Mouse (Mus musculus) hindbrain, postnatal 0 days (tissue): ENCODE results near the gene Rpl13a. TPM values are rescaled to one million over a fixed set of nuclear protein-coding genes. Genes with fewer than 3 reads are reported as not detected.
"Not testable (repeated sequence)": the region's sequence is repeated elsewhere in the genome, so short reads cannot be mapped to it uniquely, and the experiment has no call there.

Experiments
- ATAC-seq: fragments of 200-750 bp; cut with Nextera tagmentation; 2 replicates; pipeline ENCODE4 v1.8.0; 2017; ENCODE audit warnings: mild to moderate bottlenecking, moderate TSS enrichment, moderate library complexity
- DNase-seq: peaks from one replicate; pipeline ENCODE4 v3.0.0-alpha.2; 2015; ENCODE audit warnings: low spot score
- H3K27ac ChIP-seq: fragments of 300-500 bp; sonication (generic); 2 replicates; pipeline ENCODE4 v1.5.1; 2014; ENCODE audit warnings: mild to moderate bottlenecking
- H3K27me3 ChIP-seq: fragments of 300-500 bp; sonication (generic); 2 replicates; pipeline ENCODE4 v1.6.1; 2014; ENCODE audit warnings: low read length, mixed read lengths; ENCODE audit not compliant: insufficient read depth
- H3K36me3 ChIP-seq: fragments of 300-500 bp; sonication (generic); 2 replicates; pipeline ENCODE4 v1.6.1; 2014; ENCODE audit warnings: low read length, mixed read lengths; ENCODE audit not compliant: insufficient read depth
- H3K4me1 ChIP-seq: fragments of 300-500 bp; sonication (generic); 2 replicates; pipeline ENCODE4 v1.6.1; 2014; ENCODE audit warnings: antibody characterized with exemption, low read length, mixed read lengths; ENCODE audit not compliant: insufficient read depth
- H3K4me2 ChIP-seq: fragments of 300-500 bp; sonication (generic); 2 replicates; pipeline ENCODE4 v1.6.1; 2014; ENCODE audit warnings: low read depth, mild to moderate bottlenecking, low read length, moderate library complexity, mixed read lengths
- H3K4me3 ChIP-seq: fragments of 300-500 bp; sonication (generic); 2 replicates; pipeline ENCODE4 v1.5.1; 2014; ENCODE audit warnings: low read length
- H3K9ac ChIP-seq: fragments of 300-500 bp; sonication (generic); replicated peaks from 2 replicates; pipeline ENCODE4 v1.6.1; 2014; ENCODE audit warnings: mild to moderate bottlenecking, low read length, moderate library complexity, mixed read lengths
- H3K9me3 ChIP-seq: fragments of 300-500 bp; sonication (generic); 2 replicates; pipeline ENCODE4 v1.6.1; 2016; ENCODE audit warnings: low read length, mixed read lengths
- CTCF ChIP-seq: IDR thresholded peaks from 2 replicates; pipeline ENCODE4 v1.5.1; 2016; ENCODE audit warnings: antibody characterized with exemption, control low read depth, low read depth
- WGBS: fragments of 180-500 bp; shearing (Covaris S2); extraction: QIAGEN DNeasy Blood & Tissue Kit; methylation state at CpG from one replicate; pipeline ENCODE4 v1.1.7; 2014; 5-methylcytosine and 5-hydroxymethylcytosine counted together
- polyA plus RNA-seq: library from polyadenylated mRNA; unstranded; fragments of >200 nt; fragmentation: Nextera tagmentation; extraction: Ambion mirVana; gene quantifications from 2 replicates; pipeline ENCODE4 v1.2.1, GENCODE M21; 2015
- total RNA-seq: library from RNA; depleted of rRNA; stranded (reverse); fragments of >200 nt; gene quantifications from 2 replicates; pipeline ENCODE4 v1.2.3, GENCODE M21; 2014

Gene Rpl13a
- total and polyA plus RNA-seq, 2 experiments from 2014 or later: 800 to 1,807 TPM

GRCm38 (mm10) chr7:45119780-45120709 lies 8.5 kb downstream of the Rpl13a start:
- Histone ChIP-seq H3K9ac (no peak overlapping the region), H3K36me3 (peaks cover 47% of the 10 kb centered on the region), H3K4me3 (no peak overlapping the region), H3K27ac (no peak overlapping the region), H3K4me1 (peaks cover 6% of the 10 kb centered on the region), H3K27me3 (no peaks in the 10 kb centered on the region), H3K9me3 (no peaks in the 10 kb centered on the region), H3K4me2 (no peak overlapping the region)
- ATAC-seq (no peak), DNase-seq (no peak)
- TF ChIP-seq CTCF: no peak
- WGBS: 77% methylated on average over 5 of the region's 5 CpGs

GRCm38 (mm10) chr7:45118336-45118735 lies 10.2 kb downstream of the Rpl13a start:
- 92% methylated on average over 6 of the region's 6 CpGs for WGBS
- peaks cover 46% of the 10 kb centered on the region for H3K36me3 ChIP-seq

DNA sequence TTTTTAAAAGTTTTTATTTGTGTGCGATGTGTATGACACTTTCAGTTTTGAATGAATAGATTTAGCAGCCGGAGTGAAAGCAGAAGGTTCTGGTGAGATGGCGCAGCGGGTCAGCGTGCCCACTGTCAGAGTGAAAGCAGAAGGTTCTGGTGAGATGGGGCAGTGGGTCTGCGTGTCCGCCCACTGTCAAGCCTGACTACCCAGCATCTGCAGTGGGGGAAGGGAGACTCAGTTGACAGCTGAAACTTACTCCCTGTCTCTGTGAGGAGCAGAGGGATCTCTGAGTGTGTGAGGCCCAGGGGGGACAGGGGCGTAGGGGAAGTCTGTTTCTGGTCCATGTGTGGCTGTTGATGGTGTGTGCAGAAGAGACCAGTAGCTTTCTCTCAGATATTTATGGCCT lies 11.0 kb downstream of the Rpl13a start:
- Histone ChIP-seq H3K4me2 (no peak overlapping the region), H3K4me1 (no peaks in the 10 kb centered on the region), H3K27me3 (no peaks in the 10 kb centered on the region), H3K4me3 (no peak overlapping the region), H3K9ac (no peak overlapping the region), H3K9me3 (no peaks in the 10 kb centered on the region), H3K36me3 (peaks cover 40% of the 10 kb centered on the region), H3K27ac (no peak overlapping the region)
- TF ChIP-seq CTCF: no peak
- ATAC-seq (no peak), DNase-seq (no peak)
- WGBS: 81% methylated on average over 8 of the region's 8 CpGs

More at GRCm38 (mm10) chr7:45118336-45118735, 10.2 kb downstream of the Rpl13a start:
- Histone ChIP-seq H3K4me3 (no peak overlapping the region), H3K27ac (no peak overlapping the region), H3K4me2 (no peak overlapping the region), H3K9me3 (no peaks in the 10 kb centered on the region), H3K27me3 (no peaks in the 10 kb centered on the region), H3K4me1 (peaks cover 6% of the 10 kb centered on the region), H3K9ac (no peak overlapping the region)
- DNase-seq (no peak), ATAC-seq (no peak)
- TF ChIP-seq CTCF: no peak

GRCm38 (mm10) chr7:45113476-45113875 lies 15.1 kb downstream of the Rpl13a start:
- WGBS: 90% methylated on average over 2 of the region's 2 CpGs

DNA sequence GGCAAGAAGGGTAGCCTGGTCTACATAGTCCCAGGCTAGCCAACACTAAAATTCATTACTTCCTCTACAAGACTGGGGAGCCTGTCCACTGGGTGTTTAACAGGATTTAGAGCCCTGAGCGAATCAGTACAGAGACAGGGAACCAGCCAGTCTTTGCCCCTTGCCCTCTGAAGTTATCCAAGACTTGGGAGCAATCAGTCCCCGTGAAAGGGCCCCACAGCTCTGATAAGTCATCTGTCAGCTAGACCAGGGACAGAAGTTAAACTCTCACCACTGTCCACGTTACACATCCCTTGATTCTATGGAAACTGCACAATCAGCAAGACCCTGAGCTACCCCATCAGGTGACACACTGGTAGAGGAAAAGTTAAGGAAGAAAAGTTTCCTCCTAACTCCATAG lies 16.0 kb downstream of the Rpl13a start:
- H3K4me2 ChIP-seq: no peak overlapping the region
- H3K27ac ChIP-seq: no peak overlapping the region
- WGBS: 74% methylated on average over 3 of the region's 3 CpGs
- ATAC-seq (no peak), DNase-seq (no peak)
- H3K27me3 ChIP-seq: no peaks in the 10 kb centered on the region
- H3K9me3 ChIP-seq: no peaks in the 10 kb centered on the region
- H3K9ac ChIP-seq: no peak overlapping the region
- H3K4me3 ChIP-seq: no peak overlapping the region
- no peaks in the 10 kb centered on the region for H3K4me1 ChIP-seq
- no peak for TF ChIP-seq CTCF
- H3K36me3 ChIP-seq: no peaks in the 10 kb centered on the region

More at GRCm38 (mm10) chr7:45113476-45113875, 15.1 kb downstream of the Rpl13a start:
- H3K27ac ChIP-seq: no peak overlapping the region
- TF ChIP-seq CTCF: no peak
- H3K36me3 ChIP-seq: 0 out of 2 replicates have a peak, but pooled peaks cover 4% of the 10 kb centered on the region
- H3K4me1 ChIP-seq: no peaks in the 10 kb centered on the region
- ATAC-seq (no peak), DNase-seq (no peak)
- H3K27me3 ChIP-seq: no peaks in the 10 kb centered on the region
- no peak overlapping the region for H3K9ac ChIP-seq
- H3K9me3 ChIP-seq: no peaks in the 10 kb centered on the region
- no peak overlapping the region for H3K4me2 ChIP-seq
- H3K4me3 ChIP-seq: no peak overlapping the region

DNA sequence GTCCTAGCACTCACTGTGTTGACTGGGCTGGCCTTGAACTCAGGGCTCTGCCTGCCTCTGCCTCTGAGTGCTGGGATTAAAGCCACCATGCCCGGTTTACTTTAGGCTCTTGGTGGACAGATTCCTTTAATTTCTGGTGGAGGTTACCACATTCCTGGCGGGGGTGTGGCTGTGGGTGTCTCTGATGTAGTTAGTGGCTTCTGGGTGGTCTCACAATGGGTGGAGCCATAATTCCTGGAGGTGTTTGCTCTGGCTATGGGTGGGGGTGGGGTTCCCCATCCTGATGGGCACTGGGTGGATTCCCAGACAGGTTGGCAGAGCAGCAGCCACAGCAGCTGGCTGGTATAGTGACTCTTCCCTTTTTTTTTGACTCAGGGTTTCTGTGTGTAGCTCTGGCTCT lies 16.6 kb downstream of the Rpl13a start:
- Histone ChIP-seq H3K27ac (no peak overlapping the region), H3K9me3 (no peaks in the 10 kb centered on the region)
- WGBS: 80% methylated on average over 2 of the region's 2 CpGs

DNA sequence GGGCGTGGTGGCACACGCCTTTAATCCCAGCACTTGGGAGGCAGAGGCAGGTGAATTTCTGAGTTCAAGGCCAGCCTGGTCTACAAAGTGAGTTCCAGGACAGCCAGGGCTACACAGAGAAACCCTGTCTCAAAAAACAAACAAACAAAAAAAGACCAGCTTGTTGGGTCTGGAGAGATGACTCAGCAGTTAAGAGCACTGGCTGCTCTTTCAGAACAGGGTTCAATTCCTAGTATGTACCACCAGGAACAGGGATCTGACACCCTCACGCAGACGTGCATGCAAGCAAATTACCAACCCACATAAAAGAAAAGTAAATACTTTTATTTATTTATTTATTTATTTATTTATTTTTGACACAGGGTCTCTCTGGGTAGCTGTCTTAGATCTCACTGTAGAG lies 18.5 kb downstream of the Rpl13a start:
- H3K27me3 ChIP-seq, H3K9ac ChIP-seq, H3K4me1 ChIP-seq, DNase-seq, H3K27ac ChIP-seq, H3K4me3 ChIP-seq, H3K36me3 ChIP-seq, H3K9me3 ChIP-seq, ATAC-seq, H3K4me2 ChIP-seq: not testable (repeated sequence)
- 89% methylated on average over 4 of the region's 4 CpGs for WGBS

More for the DNA sequence above, 16.6 kb downstream of the Rpl13a start:
- no peak for TF ChIP-seq CTCF
- Histone ChIP-seq H3K4me1 (no peaks in the 10 kb centered on the region), H3K36me3 (no peaks in the 10 kb centered on the region), H3K4me2 (no peak overlapping the region), H3K27me3 (no peaks in the 10 kb centered on the region), H3K9ac (no peak overlapping the region), H3K4me3 (no peak overlapping the region)
- DNase-seq (no peak), ATAC-seq (no peak)
